Mouse (Mus musculus) lung, embryonic 14.5 days (tissue): ENCODE results near the gene Lig3. TPM values are rescaled to one million over a fixed set of nuclear protein-coding genes. Genes with fewer than 3 reads are reported as not detected.
"Not testable (repeated sequence)": the region's sequence is repeated elsewhere in the genome, so short reads cannot be mapped to it uniquely, and the experiment has no call there.

Experiments
- ATAC-seq: fragments of 200-750 bp; cut with Nextera tagmentation; 2 replicates; pipeline ENCODE4 v1.8.0; 2017; ENCODE audit warnings: mild to moderate bottlenecking, moderate TSS enrichment, moderate library complexity; ENCODE audit not compliant: insufficient read depth
- DNase-seq: peaks from one replicate; pipeline ENCODE4 v3.0.0-alpha.2; 2015
- H3K27ac ChIP-seq: fragments of 300-500 bp; sonication (generic); 2 replicates; pipeline ENCODE4 v1.5.1; 2014; ENCODE audit warnings: low read depth, mild to moderate bottlenecking, moderate library complexity
- H3K27me3 ChIP-seq: fragments of 300-500 bp; sonication (generic); 2 replicates; pipeline ENCODE4 v1.6.1; 2014; ENCODE audit warnings: low read length, control low read depth; ENCODE audit not compliant: insufficient read depth
- H3K36me3 ChIP-seq: fragments of 300-500 bp; sonication (generic); 2 replicates; pipeline ENCODE4 v1.6.1; 2014; ENCODE audit warnings: control low read depth; ENCODE audit not compliant: insufficient read depth
- H3K4me1 ChIP-seq: fragments of 300-500 bp; sonication (generic); 2 replicates; pipeline ENCODE4 v1.6.1; 2014; ENCODE audit warnings: antibody characterized with exemption, control low read depth; ENCODE audit not compliant: insufficient read depth
- H3K4me2 ChIP-seq: fragments of 300-500 bp; sonication (generic); 2 replicates; pipeline ENCODE4 v1.6.1; 2014; ENCODE audit warnings: mild to moderate bottlenecking
- H3K4me3 ChIP-seq: fragments of 300-500 bp; sonication (generic); 2 replicates; pipeline ENCODE4 v1.5.1; 2014; ENCODE audit warnings: low read depth, low read length
- H3K9ac ChIP-seq: fragments of 300-500 bp; sonication (generic); 2 replicates; pipeline ENCODE4 v1.6.1; 2014
- H3K9me3 ChIP-seq: fragments of 300-500 bp; sonication (generic); 2 replicates; pipeline ENCODE4 v1.6.1; 2016; ENCODE audit warnings: low read depth, low read length, control low read depth
- CTCF ChIP-seq: IDR thresholded peaks from 2 replicates; pipeline ENCODE4 v1.5.1; 2016; ENCODE audit warnings: antibody characterized with exemption, low read depth
- WGBS: fragments of 180-500 bp; shearing (Covaris S2); extraction: QIAGEN DNeasy Blood & Tissue Kit; methylation state at CpG from one replicate; pipeline ENCODE4 v1.1.7; 2014; 5-methylcytosine and 5-hydroxymethylcytosine counted together
- polyA plus RNA-seq: library from polyadenylated mRNA; unstranded; fragments of >200 nt; fragmentation: Nextera tagmentation; extraction: Ambion mirVana; gene quantifications from 2 replicates; pipeline ENCODE4 v1.2.1, GENCODE M21; 2014

Gene Lig3
- polyA plus RNA-seq, 1 experiment from 2014 or later: 41.0 TPM

DNA sequence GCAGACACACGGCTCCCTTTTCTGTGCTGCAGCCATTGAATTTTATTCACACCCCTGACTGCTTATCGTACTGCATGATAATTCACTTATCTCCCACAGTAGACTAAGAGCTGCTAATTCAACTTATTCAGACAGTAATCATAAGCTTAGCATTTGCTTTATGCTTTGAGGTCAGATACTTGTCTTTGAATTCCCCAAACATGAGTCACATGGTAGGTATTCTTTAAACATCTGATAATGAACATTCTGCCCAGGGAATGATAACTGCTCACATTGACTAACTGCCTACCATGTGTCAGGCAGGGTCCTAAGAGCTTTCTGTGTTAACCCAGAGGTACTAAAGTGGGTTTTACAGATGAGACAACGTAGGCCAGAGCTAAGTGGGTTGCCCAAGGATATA, 25.7 kb downstream of the Lig3 start:
- TF ChIP-seq CTCF: no peak
- no peak overlapping the region for H3K4me2 ChIP-seq
- DNase-seq (no peak), ATAC-seq (no peak)
- WGBS: 54% methylated on average over 3 of the region's 3 CpGs
- H3K9ac ChIP-seq: no peak overlapping the region
- no peak overlapping the region for H3K4me3 ChIP-seq
- H3K9me3 ChIP-seq: no peaks in the 10 kb centered on the region
- peaks cover 28% of the 10 kb centered on the region for H3K36me3 ChIP-seq
- no peak overlapping the region for H3K27ac ChIP-seq
- H3K4me1 ChIP-seq: no peaks in the 10 kb centered on the region
- no peaks in the 10 kb centered on the region for H3K27me3 ChIP-seq

DNA sequence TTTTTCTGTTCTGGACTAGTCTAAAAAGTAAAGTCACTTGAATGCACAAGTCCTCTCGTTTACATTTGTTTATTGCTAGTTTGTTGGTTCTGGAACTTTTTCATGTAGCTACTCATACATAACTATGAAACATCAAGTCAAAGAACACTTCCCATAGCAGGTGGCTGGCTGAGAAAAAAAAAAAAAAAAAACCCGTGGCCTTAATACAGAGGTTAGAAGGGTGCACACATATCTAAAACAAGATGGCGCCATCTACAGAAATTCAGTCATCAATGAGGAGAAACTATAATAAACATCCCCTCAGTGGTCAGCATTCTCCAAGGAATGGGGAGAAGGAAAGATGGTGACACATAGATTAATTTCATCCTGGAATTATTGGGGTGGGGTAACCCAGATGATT, 26.5 kb downstream of the Lig3 start:
- no peak overlapping the region for H3K27ac ChIP-seq
- TF ChIP-seq CTCF: no peak
- H3K9me3 ChIP-seq: no peaks in the 10 kb centered on the region
- no peak overlapping the region for H3K4me2 ChIP-seq
- 65% methylated on average over 3 of the region's 3 CpGs for WGBS
- no peak overlapping the region for H3K4me3 ChIP-seq
- peaks cover 21% of the 10 kb centered on the region for H3K36me3 ChIP-seq
- H3K9ac ChIP-seq: no peak overlapping the region
- ATAC-seq (no peak), DNase-seq (no peak)
- H3K4me1 ChIP-seq: no peaks in the 10 kb centered on the region
- H3K27me3 ChIP-seq: no peaks in the 10 kb centered on the region

DNA sequence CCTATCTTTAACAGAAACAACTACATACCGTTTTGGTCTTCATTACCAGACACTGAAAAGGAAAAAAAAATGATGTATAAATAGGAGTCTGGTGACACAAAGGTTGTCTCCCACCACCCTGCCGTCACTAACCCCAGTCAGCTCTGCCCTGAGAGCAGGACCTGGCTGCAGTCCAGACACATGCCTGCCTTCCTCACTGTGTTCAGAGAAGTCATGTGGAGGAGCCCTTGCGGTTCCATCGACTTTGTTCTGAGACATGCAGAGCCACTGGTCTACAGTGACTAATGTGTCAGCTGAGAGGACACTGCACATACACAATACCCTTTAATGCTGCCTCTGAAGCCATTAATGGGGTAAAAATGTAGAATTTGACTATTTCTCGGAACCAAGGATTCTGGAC, 27.6 kb downstream of the Lig3 start:
- H3K27ac ChIP-seq: no peak overlapping the region
- ATAC-seq (no peak), DNase-seq (no peak)
- H3K4me1 ChIP-seq: no peaks in the 10 kb centered on the region
- TF ChIP-seq CTCF: no peak
- H3K27me3 ChIP-seq: no peaks in the 10 kb centered on the region
- 51% methylated on average over 5 of the region's 5 CpGs for WGBS
- H3K4me2 ChIP-seq: no peak overlapping the region
- H3K9ac ChIP-seq: no peak overlapping the region
- H3K9me3 ChIP-seq: no peaks in the 10 kb centered on the region
- peaks cover 10% of the 10 kb centered on the region for H3K36me3 ChIP-seq
- H3K4me3 ChIP-seq: no peak overlapping the region

DNA sequence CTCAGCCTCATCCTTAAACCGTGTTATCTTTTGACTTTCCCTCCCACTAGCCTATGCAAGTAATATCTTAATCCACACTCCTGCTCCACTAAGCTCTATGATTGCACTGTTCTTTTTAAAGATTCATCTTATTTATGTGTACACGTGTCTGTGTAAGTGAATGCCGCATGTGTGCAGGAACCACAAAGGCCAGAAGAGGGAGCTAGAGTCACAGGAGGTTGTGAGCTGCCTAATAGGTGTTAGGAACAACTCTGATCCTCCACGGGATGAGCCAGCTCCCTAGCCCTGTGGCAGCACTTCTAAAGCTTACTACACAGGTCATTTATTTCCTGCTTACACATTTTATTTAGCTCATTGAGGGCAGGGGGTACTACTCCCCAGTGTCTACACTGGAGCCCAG, 38.4 kb downstream of the Lig3 start:
- Histone ChIP-seq H3K9ac (no peak overlapping the region), H3K27me3 (no peaks in the 10 kb centered on the region), H3K36me3 (no peaks in the 10 kb centered on the region), H3K4me3 (no peak overlapping the region), H3K4me1 (no peaks in the 10 kb centered on the region), H3K27ac (no peak overlapping the region), H3K9me3 (no peaks in the 10 kb centered on the region), H3K4me2 (no peak overlapping the region)
- ATAC-seq: no peak
- WGBS: 60% methylated on average over 4 of the region's 4 CpGs
- peak; percentile 64 for TF ChIP-seq CTCF
- peak; percentile 70 for DNase-seq

DNA sequence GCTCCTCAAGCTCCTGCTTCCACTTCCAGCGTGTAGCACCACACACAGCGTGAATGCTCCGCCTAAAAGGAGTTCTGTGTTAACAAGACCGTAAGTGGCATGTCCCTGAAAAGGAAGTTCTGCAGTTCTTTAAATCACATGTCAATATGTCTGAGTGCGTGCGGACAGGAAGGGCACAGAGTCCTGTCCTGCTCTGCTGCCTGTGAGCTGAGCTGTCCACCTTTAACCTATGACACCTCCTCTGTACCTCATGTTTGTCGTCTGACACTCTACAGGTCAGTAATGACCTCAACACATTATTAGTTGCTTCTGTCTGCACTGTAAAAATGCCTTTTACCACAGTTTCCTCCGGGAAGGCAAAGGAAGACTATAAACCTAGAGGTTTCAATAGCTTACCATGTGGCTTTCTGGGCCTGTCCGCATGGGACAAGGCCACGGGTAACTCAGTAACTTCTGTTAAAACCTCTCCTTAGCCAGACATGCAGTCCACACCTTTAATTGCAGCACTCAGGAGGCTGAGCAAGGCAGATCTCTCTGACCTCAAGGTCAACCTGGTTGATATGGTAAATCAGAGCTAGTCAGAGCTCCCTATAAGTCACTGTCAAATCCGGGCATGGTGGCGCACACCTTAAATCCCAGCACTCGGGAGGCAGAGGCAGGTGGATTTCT, 40.0 kb downstream of the Lig3 start:
- Histone ChIP-seq H3K27ac (no peak overlapping the region), H3K9ac (no peak overlapping the region)
- 52% methylated on average over 13 of the region's 13 CpGs for WGBS

DNA sequence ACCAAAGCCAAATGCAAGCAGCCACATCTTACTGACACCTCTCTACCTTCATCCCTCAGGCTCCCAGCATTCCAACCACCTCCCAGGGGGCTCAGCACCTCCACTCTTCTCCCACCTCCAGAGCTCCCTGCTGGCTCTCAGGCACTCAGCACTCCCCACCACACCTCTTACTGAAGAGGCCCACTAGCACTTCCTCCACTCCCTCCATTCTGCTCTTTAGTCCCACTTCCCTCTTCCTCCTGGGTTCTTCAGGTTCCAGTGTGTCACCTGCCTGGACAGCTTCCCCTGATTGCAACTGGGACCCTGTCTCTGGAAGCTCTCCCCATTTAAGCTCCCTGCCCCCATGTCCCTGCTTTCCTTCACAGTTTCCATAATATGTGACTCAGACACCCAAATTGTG, 45.9 kb downstream of the Lig3 start:
- Histone ChIP-seq H3K4me2 (no peak overlapping the region), H3K27ac (no peak overlapping the region), H3K4me3 (no peak overlapping the region), H3K27me3 (no peaks in the 10 kb centered on the region), H3K36me3 (no peaks in the 10 kb centered on the region), H3K9ac (no peak overlapping the region), H3K4me1 (no peaks in the 10 kb centered on the region), H3K9me3 (no peaks in the 10 kb centered on the region)
- TF ChIP-seq CTCF: no peak
- no peak for ATAC-seq
- DNase-seq: no peak

More for the DNA sequence above, 40.0 kb downstream of the Lig3 start:
- no peak for TF ChIP-seq CTCF
- no peak for ATAC-seq
- Histone ChIP-seq H3K4me1 (no peaks in the 10 kb centered on the region), H3K27me3 (no peaks in the 10 kb centered on the region), H3K36me3 (no peaks in the 10 kb centered on the region), H3K4me2 (no peak overlapping the region), H3K9me3 (no peaks in the 10 kb centered on the region), H3K4me3 (no peak overlapping the region)
- no peak for DNase-seq

DNA sequence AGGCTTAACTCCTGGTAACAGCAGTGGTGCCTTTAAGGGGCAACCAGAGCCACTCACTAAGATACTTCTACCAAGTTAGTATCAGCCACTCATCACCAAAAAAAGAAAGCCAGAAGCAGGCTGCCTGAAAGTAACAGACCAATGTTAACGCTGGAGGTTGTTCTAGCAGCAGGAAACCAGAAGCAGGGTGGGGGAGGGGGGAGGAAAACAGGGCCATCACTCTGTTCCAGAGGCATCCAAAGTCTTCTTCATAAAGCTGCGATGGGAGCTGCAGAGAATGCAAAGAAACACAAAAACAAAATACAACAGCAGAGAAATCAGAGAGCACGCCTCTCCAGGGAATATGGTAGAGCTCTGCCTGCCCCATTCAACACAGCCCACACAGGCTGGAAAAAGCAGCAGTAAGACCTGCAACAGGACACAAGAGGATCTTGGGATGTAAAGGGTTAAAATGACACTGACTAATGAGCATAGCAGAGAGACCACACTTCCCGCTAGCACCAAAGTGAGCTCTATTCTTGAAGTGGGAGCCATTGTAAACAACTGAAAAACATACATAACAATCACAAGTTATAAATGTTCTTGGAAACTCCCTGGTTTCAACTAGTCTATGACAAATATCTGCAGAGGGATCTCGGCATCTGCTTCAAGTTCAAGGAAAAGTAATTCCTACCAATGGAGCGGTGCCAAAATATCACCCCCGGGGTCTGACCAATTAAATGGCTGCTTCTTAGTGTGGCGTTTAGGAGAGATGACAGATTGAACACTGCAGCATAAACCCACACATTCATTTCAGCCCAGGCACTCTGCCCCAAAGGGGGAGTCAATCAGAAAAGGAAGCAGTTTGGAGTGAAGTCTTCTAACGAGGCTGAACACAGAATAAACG, 50.3 kb downstream of the Lig3 start:
- H3K27ac ChIP-seq: no peak overlapping the region
- peak; percentile 56; the same call in 1 of the 2 replicates for ATAC-seq
- H3K4me3 ChIP-seq: no peak overlapping the region
- no peak for TF ChIP-seq CTCF
- H3K9me3 ChIP-seq: no peaks in the 10 kb centered on the region
- peak overlapping the region; percentile 40; the same call in 1 of the 2 replicates for H3K4me2 ChIP-seq
- 14% methylated on average over 10 of the region's 10 CpGs for WGBS
- DNase-seq: peak; percentile 64
- H3K36me3 ChIP-seq: no peaks in the 10 kb centered on the region
- no peaks in the 10 kb centered on the region for H3K27me3 ChIP-seq
- no peaks in the 10 kb centered on the region for H3K4me1 ChIP-seq
- no peak overlapping the region for H3K9ac ChIP-seq

DNA sequence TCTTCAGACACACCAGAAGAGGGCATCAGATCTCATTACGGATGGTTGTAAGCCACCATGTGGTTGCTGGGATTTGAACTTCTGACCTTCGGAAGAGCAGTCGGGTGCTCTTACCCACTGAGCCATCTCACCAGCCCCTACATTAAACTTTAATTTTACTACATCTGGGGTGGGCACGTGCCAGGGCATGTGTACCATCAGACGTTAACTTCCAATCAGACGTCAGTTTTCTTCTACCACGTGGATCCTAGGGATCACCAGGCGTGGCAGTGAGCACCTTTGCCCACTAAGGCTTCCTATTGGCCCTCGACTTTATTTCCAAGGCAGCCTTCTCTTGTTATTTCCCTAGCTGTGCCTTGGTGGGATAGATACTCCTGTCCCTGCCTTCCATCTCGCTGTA, 51.5 kb downstream of the Lig3 start:
- ATAC-seq, H3K27ac ChIP-seq, H3K4me2 ChIP-seq, H3K27me3 ChIP-seq, H3K36me3 ChIP-seq, H3K9ac ChIP-seq, H3K9me3 ChIP-seq, H3K4me1 ChIP-seq, H3K4me3 ChIP-seq, DNase-seq: not testable (repeated sequence)
- 63% methylated on average over 10 of the region's 10 CpGs for WGBS
